Mouse (Mus musculus): ENCODE measurements at regions not wholly inside any gene's neighbourhood (a gene's known extent, or its start where the extent isn't known, plus 50 kb on each side); places are given as distances from the start of the nearest gene placed in this dataset.
A peak's percentile ranks its signal among the peaks of the same experiment; 100 is the strongest.

GRCm38 (mm10) chr13:4348890-4349289 lies 69.7 kb upstream of the Akr1c12 start:
- no peak for DNase-seq

GRCm38 (mm10) chr13:4350601-4351000 lies 71.4 kb upstream of the Akr1c12 start:
- no peak for DNase-seq

- peak; percentile 4 for DNase-seq
Measured at GRCm38 (mm10) chr13:4376654-4377053, 57.5 kb upstream of the Akr1c6 start.

Data from embryo, embryonic 11 days (tissue).